Mouse (Mus musculus) heart, embryonic 14.5 days (tissue): ENCODE measurements at regions not wholly inside any gene's neighbourhood (a gene's known extent, or its start where the extent isn't known, plus 50 kb on each side); places are given as distances from the start of the nearest gene placed in this dataset.

Experiments used
- ATAC-seq: fragments of 200-750 bp; cut with Nextera tagmentation; 2 replicates; pipeline ENCODE4 v1.8.0; 2017; ENCODE audit warnings: low read depth, moderate TSS enrichment; ENCODE audit not compliant: insufficient number of reproducible peaks, insufficient read depth, low FRiP score
- H3K27ac ChIP-seq, 2 experiments: fragments of 200-500 bp in 1 of 2; fragments of 300-500 bp in 1 of 2; sonication (generic) in 1 of 2; replicated peaks in 1 of 2; 2 replicates each; pipeline ENCODE4 v1.5.1; 2012 to 2014; ENCODE audit warnings: low read depth in 2 of 2, low read length in 2 of 2, control low read depth in 1 of 2, mild to moderate bottlenecking in 1 of 2, mixed read lengths in 1 of 2; ENCODE audit not compliant: control insufficient read depth in 1 of 2, insufficient read depth in 1 of 2
- H3K27me3 ChIP-seq: fragments of 300-500 bp; sonication (generic); 2 replicates; pipeline ENCODE4 v1.6.1; 2014; ENCODE audit warnings: mild to moderate bottlenecking, low read length, control low read depth; ENCODE audit not compliant: control insufficient read depth, insufficient read depth
- H3K36me3 ChIP-seq: fragments of 300-500 bp; sonication (generic); 2 replicates; pipeline ENCODE4 v1.6.1; 2014; ENCODE audit warnings: mild to moderate bottlenecking, control low read depth, low read length, mixed read lengths; ENCODE audit not compliant: control insufficient read depth, insufficient read depth
- H3K4me1 ChIP-seq, 2 experiments: fragments of 200-500 bp in 1 of 2; fragments of 300-500 bp in 1 of 2; sonication (generic) in 1 of 2; 2 replicates each; pipeline ENCODE4 v1.6.1; 2012 to 2014; ENCODE audit warnings: low read length in 2 of 2, control low read depth in 1 of 2, mixed read lengths in 1 of 2; ENCODE audit not compliant: control insufficient read depth in 2 of 2, insufficient read depth in 2 of 2
- H3K4me2 ChIP-seq: fragments of 300-500 bp; sonication (generic); 2 replicates; pipeline ENCODE4 v1.6.1; 2014; ENCODE audit warnings: mild to moderate bottlenecking, low read length
- H3K4me3 ChIP-seq, 2 experiments: fragments of 200-500 bp in 1 of 2; fragments of 300-500 bp in 1 of 2; sonication (generic) in 1 of 2; 2 replicates each; pipeline ENCODE4 v1.5.1; 2012 to 2014; ENCODE audit warnings: low read length in 2 of 2, mild to moderate bottlenecking in 2 of 2, control low read depth in 1 of 2, low read depth in 1 of 2, moderate library complexity in 1 of 2; ENCODE audit not compliant: control insufficient read depth in 1 of 2, insufficient read depth in 1 of 2
- H3K9ac ChIP-seq: fragments of 300-500 bp; sonication (generic); 2 replicates; pipeline ENCODE4 v1.6.1; 2014; ENCODE audit warnings: mild to moderate bottlenecking, low read length
- H3K9me3 ChIP-seq: fragments of 300-500 bp; sonication (generic); 2 replicates; pipeline ENCODE4 v1.6.1; 2016; ENCODE audit warnings: low read length, control low read depth; ENCODE audit not compliant: control insufficient read depth
- WGBS: fragments of 180-500 bp; shearing (Covaris S2); extraction: QIAGEN DNeasy Blood & Tissue Kit; methylation state at CpG from one replicate; pipeline ENCODE4 v1.1.7; 2014; 5-methylcytosine and 5-hydroxymethylcytosine counted together

GRCm38 (mm10) chr6:117252361-117252760 is 84.0 kb downstream of the Cxcl12 start:
- H3K9me3 ChIP-seq, result no peaks in the 10 kb centered on the region
- no peaks in the 10 kb centered on the region for H3K27me3 ChIP-seq
- H3K36me3 ChIP-seq, result no peaks in the 10 kb centered on the region
- 0 out of 4 replicates have a peak overlapping the region, but pooled peaks of 1 of the 2 experiments have one; percentile 8 for H3K27ac ChIP-seq
- no peak overlapping the region for H3K4me2 ChIP-seq
- WGBS, result 40% methylated on average over 2 of the region's 2 CpGs
- no peak for ATAC-seq
- no peak overlapping the region for H3K4me3 ChIP-seq
- H3K9ac ChIP-seq, result no peak overlapping the region
- peaks cover 36 to 59% of the 10 kb centered on the region in 2 experiments for H3K4me1 ChIP-seq

- Histone ChIP-seq H3K9me3 (no peaks in the 10 kb centered on the region), H3K4me2 (no peak overlapping the region), H3K36me3 (no peaks in the 10 kb centered on the region), H3K27me3 (no peaks in the 10 kb centered on the region), H3K4me3 (no peak overlapping the region), H3K27ac (no peak overlapping the region), H3K9ac (no peak overlapping the region), H3K4me1 (peaks cover 33 to 54% of the 10 kb centered on the region in 2 experiments)
- no peak for ATAC-seq
- WGBS, result 63% methylated on average over 6 of the region's 6 CpGs
Measured at GRCm38 (mm10) chr6:117253036-117253435, 84.7 kb downstream of the Cxcl12 start.

- ATAC-seq, result no peak
- H3K36me3 ChIP-seq, result no peaks in the 10 kb centered on the region
- H3K4me1 ChIP-seq, result peaks cover 32 to 51% of the 10 kb centered on the region in 2 experiments
- 64% methylated on average over 16 of the region's 16 CpGs for WGBS
- peak overlapping the region in 1 of 2 experiments; percentile 62; a peak in 1 of 4 replicates for H3K27ac ChIP-seq
- no peaks in the 10 kb centered on the region for H3K27me3 ChIP-seq
- H3K9me3 ChIP-seq, result no peaks in the 10 kb centered on the region
- no peak overlapping the region for H3K4me3 ChIP-seq
- H3K9ac ChIP-seq, result no peak overlapping the region
- no peak overlapping the region for H3K4me2 ChIP-seq
Measured at GRCm38 (mm10) chr6:117253586-117254330, 85.4 kb downstream of the Cxcl12 start.

GRCm38 (mm10) chr6:117254620-117255228 is 86.4 kb downstream of the Cxcl12 start:
- peak; percentile 77 for ATAC-seq
- Histone ChIP-seq H3K36me3 (no peaks in the 10 kb centered on the region), H3K27me3 (no peaks in the 10 kb centered on the region), H3K9ac (no peak overlapping the region), H3K4me3 (no peak overlapping the region), H3K9me3 (no peaks in the 10 kb centered on the region), H3K4me2 (no peak overlapping the region), H3K4me1 (peaks cover 29 to 47% of the 10 kb centered on the region in 2 experiments), H3K27ac (peak overlapping the region; percentile 20 to 62; a peak in 2 of 4 replicates)
- WGBS, result 38% methylated on average over 3 of the region's 3 CpGs

- Histone ChIP-seq H3K27me3 (no peaks in the 10 kb centered on the region), H3K9ac (peak overlapping the region; percentile 34; the same call in 1 of the 2 replicates), H3K9me3 (no peaks in the 10 kb centered on the region), H3K4me1 (peaks cover 29 to 43% of the 10 kb centered on the region in 2 experiments), H3K4me2 (no peak overlapping the region), H3K27ac (peak overlapping the region; percentile 50 to 58; a peak in 3 of 4 replicates), H3K36me3 (no peaks in the 10 kb centered on the region), H3K4me3 (no peak overlapping the region)
- ATAC-seq, result no peak
- 72% methylated on average over 3 of the region's 3 CpGs for WGBS
Measured at GRCm38 (mm10) chr6:117255399-117256098, 87.2 kb downstream of the Cxcl12 start.

GRCm38 (mm10) chr6:117256099-117256471 is 87.8 kb downstream of the Cxcl12 start:
- H3K4me3 ChIP-seq, result no peak overlapping the region
- ATAC-seq, result no peak
- no peak overlapping the region for H3K9ac ChIP-seq
- H3K4me2 ChIP-seq, result no peak overlapping the region
- peaks cover 29 to 39% of the 10 kb centered on the region in 2 experiments for H3K4me1 ChIP-seq
- H3K9me3 ChIP-seq, result no peaks in the 10 kb centered on the region
- 87% methylated on average over 2 of the region's 2 CpGs for WGBS
- H3K27ac ChIP-seq, result no peak overlapping the region
- H3K27me3 ChIP-seq, result no peaks in the 10 kb centered on the region
- H3K36me3 ChIP-seq, result no peaks in the 10 kb centered on the region

GRCm38 (mm10) chr6:117257591-117257990 is 89.3 kb downstream of the Cxcl12 start:
- no peak overlapping the region for H3K4me3 ChIP-seq
- no peak overlapping the region for H3K9ac ChIP-seq
- no peaks in the 10 kb centered on the region for H3K36me3 ChIP-seq

More at GRCm38 (mm10) chr6:117257591-117257990, 89.3 kb downstream of the Cxcl12 start:
- H3K4me2 ChIP-seq, result no peak overlapping the region
- peaks cover 21 to 24% of the 10 kb centered on the region in 2 experiments for H3K4me1 ChIP-seq
- ATAC-seq, result no peak
- WGBS, result 91% methylated on average over 4 of the region's 4 CpGs
- H3K9me3 ChIP-seq, result no peaks in the 10 kb centered on the region
- no peaks in the 10 kb centered on the region for H3K27me3 ChIP-seq
- H3K27ac ChIP-seq, result no peak overlapping the region
